Comparison of ENCODE assay signal across 16 mouse cellular contexts in genomic region chr13:99499764-99500163, GRCm38 (mm10).
"Had no signal": no experiment of that assay in that cellular context is flagged by ENCODE, and none has a peak within 500 bp of the region (broad histone marks: within the 10 kb centered on the region; RNA-seq: fewer than 3 reads in every experiment).

No protein-coding gene starts in this region.

- H3K9ac ChIP-seq: kidney, embryonic 15.5 days; limb, embryonic 15.5 days; liver, embryonic 12.5 days; lung, embryonic 14.5 days; neural tube, embryonic 13.5 days had no signal

- DNase-seq: kidney, postnatal 14 days; layer of hippocampus, adult 9-11 months; layer of hippocampus, postnatal 36 days; lung, embryonic 14.5 days; lung, postnatal 10 days; lung, postnatal 4 days; right cerebral cortex, adult 18-20 months; right cerebral cortex, postnatal 25 days; thymus, postnatal 4 days had no signal

- ATAC-seq: liver, embryonic 12.5 days; midbrain, embryonic 16.5 days had no signal

- H3K9me3 ChIP-seq: kidney, embryonic 15.5 days; limb, embryonic 15.5 days; liver, embryonic 12.5 days; neural tube, embryonic 13.5 days had no signal

- H3K4me2 ChIP-seq: kidney, embryonic 15.5 days; limb, embryonic 15.5 days; liver, embryonic 12.5 days; lung, embryonic 14.5 days; midbrain, embryonic 11.5 days; neural tube, embryonic 13.5 days had no signal

- H3K36me3 ChIP-seq: kidney, embryonic 15.5 days; liver, embryonic 12.5 days had no signal

- H3K27me3 ChIP-seq: kidney, embryonic 15.5 days; limb, embryonic 15.5 days; liver, embryonic 12.5 days; neural tube, embryonic 13.5 days had no signal

- H3K4me1 ChIP-seq: liver, embryonic 12.5 days had no signal

- H3K4me3 ChIP-seq: kidney, embryonic 15.5 days; limb, embryonic 15.5 days; liver, embryonic 12.5 days; neural tube, embryonic 13.5 days had no signal

- H3K27ac ChIP-seq: kidney, embryonic 15.5 days; limb, embryonic 15.5 days; liver, embryonic 12.5 days; stomach, postnatal 0 days had no signal
